Mouse (Mus musculus) splenic B cell, adult 2 months (primary cell): ENCODE data around the gene Mrps14.
A peak's percentile ranks its signal among the peaks of the same experiment; 100 is the strongest.

Experiments
- DNase-seq: peaks from one replicate; pipeline ENCODE4 v3.0.0-alpha.2; 2011; ENCODE audit warnings: low read depth, low spot score
- H3K27me3 ChIP-seq: 2 replicates; pipeline ENCODE4 v1.6.1; 2012; ENCODE audit warnings: mild to moderate bottlenecking, low read length, moderate library complexity, mixed read lengths; ENCODE audit not compliant: control insufficient read depth, poor library complexity, insufficient read depth, severe bottlenecking
- H3K36me3 ChIP-seq: 2 replicates; pipeline ENCODE4 v1.6.1; 2012; ENCODE audit warnings: mild to moderate bottlenecking, low read length, moderate library complexity, mixed read lengths; ENCODE audit not compliant: control insufficient read depth, poor library complexity, insufficient read depth, severe bottlenecking

Gene Mrps14

DNA sequence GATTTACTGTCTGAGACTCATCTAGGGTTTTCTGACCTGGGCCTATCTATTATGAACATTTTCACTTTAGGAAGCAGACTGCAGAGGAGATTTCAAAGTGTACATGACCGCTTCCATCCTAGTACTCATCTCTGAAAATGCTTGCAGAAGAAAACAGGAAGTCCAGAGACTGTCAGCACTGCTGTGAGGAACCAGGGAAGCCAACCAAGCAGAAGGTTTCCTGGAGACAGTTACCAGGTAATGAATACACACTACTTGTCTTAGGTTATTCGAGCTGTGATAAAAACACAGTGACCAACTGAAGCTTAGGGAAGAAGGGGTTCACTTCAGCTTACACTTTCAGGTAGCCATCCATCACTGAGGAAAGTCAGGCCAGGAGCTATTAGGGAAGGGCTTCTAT lies 50.9 kb downstream of the Mrps14 start:
- peaks cover 3% of the 10 kb centered on the region for H3K36me3 ChIP-seq
- DNase-seq, result peak; percentile 88

GRCm38 (mm10) chr1:160246844-160247243 lies 51.8 kb downstream of the Mrps14 start:
- DNase-seq, result peak; percentile 79
- Histone ChIP-seq H3K27me3 (no peaks in the 10 kb centered on the region), H3K36me3 (peaks cover 3% of the 10 kb centered on the region)

More for the DNA sequence above, 50.9 kb downstream of the Mrps14 start:
- no peaks in the 10 kb centered on the region for H3K27me3 ChIP-seq

DNA sequence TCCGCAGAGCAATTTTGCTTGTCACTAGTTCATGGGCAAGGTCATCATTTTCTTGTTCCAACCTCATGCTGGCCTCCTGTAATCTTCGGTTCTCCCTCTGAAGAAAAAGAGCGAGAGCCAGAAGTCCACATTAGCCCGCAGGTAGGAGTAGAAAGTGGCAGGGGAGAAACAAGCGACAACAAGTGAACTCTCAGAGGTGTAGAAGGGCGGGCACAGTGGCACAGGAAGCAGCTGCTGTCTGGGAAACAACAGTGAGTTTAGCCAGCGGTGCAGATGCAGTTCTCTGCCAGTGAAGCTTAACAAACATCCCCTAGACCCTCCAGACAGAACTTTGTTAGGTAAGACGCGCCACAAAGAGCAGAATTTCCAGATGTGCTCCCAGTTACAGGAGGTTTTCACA lies 52.5 kb downstream of the Mrps14 start:
- H3K36me3 ChIP-seq, result no peaks in the 10 kb centered on the region
- DNase-seq, result peak; percentile 70
- H3K27me3 ChIP-seq, result no peaks in the 10 kb centered on the region

DNA sequence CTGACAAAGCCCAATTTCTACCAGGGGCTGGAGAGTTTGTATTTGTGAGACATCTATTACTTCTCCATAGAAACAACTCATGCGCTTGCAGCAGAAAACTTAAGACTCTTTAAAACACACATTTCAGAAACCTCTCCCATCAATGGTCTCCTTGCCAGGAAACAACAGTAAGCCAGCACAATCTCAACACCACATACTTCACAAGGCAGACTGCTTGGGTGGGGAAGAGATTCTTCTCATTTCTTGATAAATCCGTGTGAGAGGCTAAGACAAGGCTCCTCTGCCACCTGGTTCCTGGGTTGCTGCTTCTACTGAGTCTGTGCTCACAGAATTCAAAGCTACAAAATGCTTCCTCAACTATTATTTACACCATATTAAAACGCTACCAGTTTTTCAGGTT lies 54.8 kb downstream of the Mrps14 start:
- no peak for DNase-seq
- Histone ChIP-seq H3K27me3 (no peaks in the 10 kb centered on the region; the same call in 1 of the 2 replicates), H3K36me3 (peaks cover 2% of the 10 kb centered on the region)

- no peak for DNase-seq
- H3K27me3 ChIP-seq, result no peaks in the 10 kb centered on the region; the same call in 1 of the 2 replicates
- H3K36me3 ChIP-seq, result peaks cover 2% of the 10 kb centered on the region
Observed at GRCm38 (mm10) chr1:160250782-160251181, 55.8 kb downstream of the Mrps14 start.

GRCm38 (mm10) chr1:160251388-160252007 lies 56.5 kb downstream of the Mrps14 start:
- no peak for DNase-seq
- H3K27me3 ChIP-seq, result no peaks in the 10 kb centered on the region; the same call in 1 of the 2 replicates
- peaks cover 2% of the 10 kb centered on the region for H3K36me3 ChIP-seq
